Mouse (Mus musculus) fibroblast of lung, adult 2 months (primary cell): Measurements from ENCODE around the gene Tnfaip8l3.
A peak's percentile ranks its signal among the peaks of the same experiment; 100 is the strongest.
"Not testable (repeated sequence)": the region's sequence is repeated elsewhere in the genome, so short reads cannot be mapped to it uniquely, and the experiment has no call there.

Source experiments
- DNase-seq: peaks from one replicate; pipeline ENCODE4 v3.0.0-alpha.2; 2011; ENCODE audit warnings: low read depth

The Tnfaip8l3 gene

GRCm38 (mm10) chr9:54068032-54068649 is at the start of gene Tnfaip8l3:
Gene Tnfaip8l3 (minus strand): TSS chr9:54068388.
- DNase-seq, result no peak

- DNase-seq, result no peak
Measured at GRCm38 (mm10) chr9:54112726-54113125, 44.5 kb upstream of the Tnfaip8l3 start.

GRCm38 (mm10) chr9:54098636-54099035 is 30.4 kb upstream of the Tnfaip8l3 start:
- no peak for DNase-seq

GRCm38 (mm10) chr9:54097091-54097490 is 28.9 kb upstream of the Tnfaip8l3 start:
- DNase-seq, result no peak

- DNase-seq, result no peak
Measured at GRCm38 (mm10) chr9:54084245-54084644, 16.1 kb upstream of the Tnfaip8l3 start.

GRCm38 (mm10) chr9:54077740-54078139 is 9.6 kb upstream of the Tnfaip8l3 start:
- DNase-seq, result no peak

- DNase-seq, result no peak
Measured at GRCm38 (mm10) chr9:54074901-54075300, 6.7 kb upstream of the Tnfaip8l3 start.

- no peak for DNase-seq
Measured at GRCm38 (mm10) chr9:54073688-54074087, 5.5 kb upstream of the Tnfaip8l3 start.

GRCm38 (mm10) chr9:54071474-54072095 is 3.4 kb upstream of the Tnfaip8l3 start:
- DNase-seq, result no peak

- no peak for DNase-seq
Measured at GRCm38 (mm10) chr9:54069204-54069603, 1.0 kb upstream of the Tnfaip8l3 start.

GRCm38 (mm10) chr9:54068777-54069176 is 589 bp upstream of the Tnfaip8l3 start:
- DNase-seq, result peak; percentile 1

- DNase-seq, result no peak
Measured at GRCm38 (mm10) chr9:54067642-54068031, 551 bp downstream of the Tnfaip8l3 start.

GRCm38 (mm10) chr9:54064836-54065235 is 3.4 kb downstream of the Tnfaip8l3 start:
- no peak for DNase-seq

GRCm38 (mm10) chr9:54063655-54064054 is 4.5 kb downstream of the Tnfaip8l3 start:
- DNase-seq, result no peak

- no peak for DNase-seq
Measured at GRCm38 (mm10) chr9:54061666-54062065, 6.5 kb downstream of the Tnfaip8l3 start.

- no peak for DNase-seq
Measured at GRCm38 (mm10) chr9:54051298-54052068, 16.7 kb downstream of the Tnfaip8l3 start.

GRCm38 (mm10) chr9:54048978-54049377 is 19.2 kb downstream of the Tnfaip8l3 start:
- no peak for DNase-seq

GRCm38 (mm10) chr9:54043067-54043466 is 25.1 kb downstream of the Tnfaip8l3 start:
- no peak for DNase-seq

- no peak for DNase-seq
Measured at GRCm38 (mm10) chr9:54037717-54038116, 30.5 kb downstream of the Tnfaip8l3 start.

- no peak for DNase-seq
Measured at GRCm38 (mm10) chr9:54034691-54035090, 33.5 kb downstream of the Tnfaip8l3 start.

GRCm38 (mm10) chr9:54022795-54023194 is 45.4 kb downstream of the Tnfaip8l3 start:
- DNase-seq, result no peak

GRCm38 (mm10) chr9:53994528-53994927 is 73.7 kb downstream of the Tnfaip8l3 start:
- no peak for DNase-seq

- DNase-seq, result not testable (repeated sequence)
Measured at GRCm38 (mm10) chr9:53992567-53992966, 75.6 kb downstream of the Tnfaip8l3 start.
